Mouse (Mus musculus) hindbrain, embryonic 11.5 days (tissue): ENCODE data around the gene Gm21915. TPM values are rescaled to one million over a fixed set of nuclear protein-coding genes. Genes with fewer than 3 reads are reported as not detected.
A peak's percentile ranks its signal among the peaks of the same experiment; 100 is the strongest.

Experiments used
- ATAC-seq: fragments of 200-750 bp; cut with Nextera tagmentation; 2 replicates; pipeline ENCODE4 v1.8.0; 2017; ENCODE audit warnings: mild to moderate bottlenecking, moderate TSS enrichment, moderate library complexity; ENCODE audit not compliant: low FRiP score
- DNase-seq: peaks from one replicate; pipeline ENCODE4 v3.0.0-alpha.2; 2015; ENCODE audit warnings: low spot score
- H3K27ac ChIP-seq: fragments of 300-500 bp; sonication (generic); 2 replicates; pipeline ENCODE4 v1.5.1; 2014; ENCODE audit warnings: mild to moderate bottlenecking, low read depth, low read length
- H3K27me3 ChIP-seq: fragments of 300-500 bp; sonication (generic); 2 replicates; pipeline ENCODE4 v1.6.1; 2014; ENCODE audit warnings: mild to moderate bottlenecking, low read length, moderate library complexity, mixed read lengths; ENCODE audit not compliant: control insufficient read depth, insufficient read depth
- H3K36me3 ChIP-seq: fragments of 300-500 bp; sonication (generic); 2 replicates; pipeline ENCODE4 v1.6.1; 2014; ENCODE audit warnings: mild to moderate bottlenecking, low read length, moderate library complexity, mixed read lengths; ENCODE audit not compliant: control insufficient read depth, insufficient read depth
- H3K4me1 ChIP-seq: fragments of 300-500 bp; sonication (generic); replicated peaks from 2 replicates; pipeline ENCODE4 v1.6.1; 2014; ENCODE audit warnings: low read length, mixed read lengths; ENCODE audit not compliant: control insufficient read depth, insufficient read depth
- H3K4me2 ChIP-seq: fragments of 300-500 bp; sonication (generic); replicated peaks from 2 replicates; pipeline ENCODE4 v1.6.1; 2014; ENCODE audit warnings: mild to moderate bottlenecking, low read depth, low read length
- H3K4me3 ChIP-seq: fragments of 300-500 bp; sonication (generic); 2 replicates; pipeline ENCODE4 v1.5.1; 2014; ENCODE audit warnings: low read depth, low read length
- H3K9ac ChIP-seq: fragments of 300-500 bp; sonication (generic); 2 replicates; pipeline ENCODE4 v1.6.1; 2014; ENCODE audit warnings: low read depth, low read length
- H3K9me3 ChIP-seq: fragments of 300-500 bp; sonication (generic); 2 replicates; pipeline ENCODE4 v1.6.1; 2016; ENCODE audit warnings: low read length; ENCODE audit not compliant: control insufficient read depth
- WGBS: fragments of 180-500 bp; shearing (Covaris S2); extraction: QIAGEN DNeasy Blood & Tissue Kit; methylation state at CpG from one replicate; pipeline ENCODE4 v1.1.7; 2014; 5-methylcytosine and 5-hydroxymethylcytosine counted together
- polyA plus RNA-seq: library from polyadenylated mRNA; unstranded; fragments of >200 nt; fragmentation: Nextera tagmentation; extraction: Ambion mirVana; gene quantifications from 2 replicates; pipeline ENCODE4 v1.2.1, GENCODE M21; 2014

Gene Gm21915
- polyA plus RNA-seq, 1 experiment from 2014 or later: not detected

GRCm38 (mm10) chr9:40649444-40649843 is 21.0 kb upstream of the Gm21915 start:
- DNase-seq (no peak), ATAC-seq (no peak)
- Histone ChIP-seq H3K27ac (no peak overlapping the region), H3K4me3 (no peak overlapping the region), H3K9ac (no peak overlapping the region), H3K4me1 (no peaks in the 10 kb centered on the region), H3K4me2 (no peak overlapping the region), H3K9me3 (no peaks in the 10 kb centered on the region), H3K27me3 (no peaks in the 10 kb centered on the region), H3K36me3 (no peaks in the 10 kb centered on the region)
- WGBS: 96% methylated on average over 3 of the region's 3 CpGs

GRCm38 (mm10) chr9:40649983-40650382 is 20.4 kb upstream of the Gm21915 start:
- no peaks in the 10 kb centered on the region for H3K27me3 ChIP-seq

GRCm38 (mm10) chr9:40651239-40651859 is 19.1 kb upstream of the Gm21915 start:
- Histone ChIP-seq H3K4me1 (no peaks in the 10 kb centered on the region), H3K4me3 (no peak overlapping the region), H3K9me3 (no peaks in the 10 kb centered on the region), H3K9ac (no peak overlapping the region), H3K27me3 (no peaks in the 10 kb centered on the region), H3K27ac (no peak overlapping the region), H3K36me3 (no peaks in the 10 kb centered on the region), H3K4me2 (no peak overlapping the region)
- ATAC-seq (no peak), DNase-seq (no peak)
- WGBS: 89% methylated on average over 4 of the region's 4 CpGs

More at GRCm38 (mm10) chr9:40649983-40650382, 20.4 kb upstream of the Gm21915 start:
- Histone ChIP-seq H3K9ac (no peak overlapping the region), H3K27ac (no peak overlapping the region), H3K4me3 (no peak overlapping the region), H3K4me2 (no peak overlapping the region), H3K9me3 (no peaks in the 10 kb centered on the region), H3K36me3 (no peaks in the 10 kb centered on the region), H3K4me1 (no peaks in the 10 kb centered on the region)
- ATAC-seq (no peak), DNase-seq (no peak)
- 77% methylated on average over 6 of the region's 6 CpGs for WGBS

GRCm38 (mm10) chr9:40652757-40653156 is 17.7 kb upstream of the Gm21915 start:
- WGBS: 46% methylated on average over 9 of the region's 9 CpGs
- Histone ChIP-seq H3K9ac (no peak overlapping the region), H3K9me3 (no peaks in the 10 kb centered on the region), H3K4me3 (no peak overlapping the region), H3K4me1 (no peaks in the 10 kb centered on the region), H3K36me3 (no peaks in the 10 kb centered on the region), H3K27ac (no peak overlapping the region), H3K4me2 (no peak overlapping the region), H3K27me3 (no peaks in the 10 kb centered on the region)
- ATAC-seq: no peak
- no peak for DNase-seq

GRCm38 (mm10) chr9:40666190-40666803 is 4.1 kb upstream of the Gm21915 start:
- H3K9me3 ChIP-seq: no peaks in the 10 kb centered on the region; the same call in 1 of the 2 replicates
- DNase-seq (no peak), ATAC-seq (no peak)
- no peak overlapping the region for H3K4me3 ChIP-seq
- 82% methylated on average over 9 of the region's 9 CpGs for WGBS
- H3K9ac ChIP-seq: no peak overlapping the region
- H3K27ac ChIP-seq: no peak overlapping the region
- peaks cover 1% of the 10 kb centered on the region for H3K4me1 ChIP-seq
- no peaks in the 10 kb centered on the region for H3K27me3 ChIP-seq
- no peaks in the 10 kb centered on the region for H3K36me3 ChIP-seq
- H3K4me2 ChIP-seq: no peak overlapping the region

- ATAC-seq (peak; percentile 56; the same call in 1 of the 2 replicates), DNase-seq (peak; percentile 41)
- H3K27ac ChIP-seq: peak overlapping the region; percentile 51; the same call in 1 of the 2 replicates
- peaks cover 7% of the 10 kb centered on the region for H3K4me1 ChIP-seq
- no peaks in the 10 kb centered on the region for H3K9me3 ChIP-seq
- 0 out of 2 replicates have a peak overlapping the region, but pooled peaks have one; percentile 4 for H3K9ac ChIP-seq
- H3K36me3 ChIP-seq: no peaks in the 10 kb centered on the region
- WGBS: 33% methylated on average over 4 of the region's 4 CpGs
- no peaks in the 10 kb centered on the region for H3K27me3 ChIP-seq
- H3K4me3 ChIP-seq: no peak overlapping the region
- no peak overlapping the region for H3K4me2 ChIP-seq
Measured at GRCm38 (mm10) chr9:40671323-40671930, 1.0 kb downstream of the Gm21915 start.

GRCm38 (mm10) chr9:40675203-40675958 is 5.0 kb downstream of the Gm21915 start:
- ATAC-seq (no peak), DNase-seq (no peak)
- no peaks in the 10 kb centered on the region for H3K9me3 ChIP-seq
- H3K27ac ChIP-seq: no peak overlapping the region
- no peaks in the 10 kb centered on the region for H3K36me3 ChIP-seq
- no peak overlapping the region for H3K9ac ChIP-seq
- H3K4me2 ChIP-seq: no peak overlapping the region
- H3K4me3 ChIP-seq: no peak overlapping the region
- 79% methylated on average over 12 of the region's 12 CpGs for WGBS
- H3K27me3 ChIP-seq: no peaks in the 10 kb centered on the region
- peaks cover 7% of the 10 kb centered on the region for H3K4me1 ChIP-seq

GRCm38 (mm10) chr9:40678653-40679052 is 8.2 kb downstream of the Gm21915 start:
- no peak overlapping the region for H3K27ac ChIP-seq

More at GRCm38 (mm10) chr9:40678653-40679052, 8.2 kb downstream of the Gm21915 start:
- no peak for DNase-seq
- Histone ChIP-seq H3K4me2 (no peak overlapping the region), H3K4me1 (no peaks in the 10 kb centered on the region), H3K9me3 (no peaks in the 10 kb centered on the region), H3K9ac (no peak overlapping the region), H3K36me3 (no peaks in the 10 kb centered on the region), H3K27me3 (no peaks in the 10 kb centered on the region), H3K4me3 (no peak overlapping the region)
- no peak for ATAC-seq
- 84% methylated on average over 4 of the region's 4 CpGs for WGBS
